Mouse (Mus musculus) heart, embryonic 12.5 days (tissue): Measurements from ENCODE around the gene Mapk3. TPM values are rescaled to one million over a fixed set of nuclear protein-coding genes. Genes with fewer than 3 reads are reported as not detected.

Experiments used
- ATAC-seq: fragments of 200-750 bp; cut with Nextera tagmentation; 2 replicates; pipeline ENCODE4 v1.8.0; 2017; ENCODE audit warnings: moderate TSS enrichment, moderate library complexity; ENCODE audit not compliant: insufficient number of reproducible peaks, low FRiP score
- H3K27ac ChIP-seq: fragments of 300-500 bp; sonication (generic); 2 replicates; pipeline ENCODE4 v1.5.1; 2016; ENCODE audit warnings: mild to moderate bottlenecking, moderate library complexity; ENCODE audit not compliant: poor library complexity, severe bottlenecking
- H3K27me3 ChIP-seq: fragments of 300-500 bp; sonication (generic); replicated peaks from 2 replicates; pipeline ENCODE4 v1.6.1; 2016; ENCODE audit warnings: mild to moderate bottlenecking, moderate library complexity
- H3K36me3 ChIP-seq: fragments of 300-500 bp; sonication (generic); 2 replicates; pipeline ENCODE4 v1.6.1; 2016; ENCODE audit warnings: mild to moderate bottlenecking, moderate library complexity
- H3K4me1 ChIP-seq: fragments of 300-500 bp; sonication (generic); replicated peaks from 2 replicates; pipeline ENCODE4 v1.6.1; 2016; ENCODE audit warnings: mild to moderate bottlenecking
- H3K4me2 ChIP-seq: fragments of 300-500 bp; sonication (generic); 2 replicates; pipeline ENCODE4 v1.6.1; 2016; ENCODE audit warnings: mild to moderate bottlenecking, moderate library complexity
- H3K4me3 ChIP-seq: fragments of 300-500 bp; sonication (generic); 2 replicates; pipeline ENCODE4 v1.5.1; 2016; ENCODE audit warnings: mild to moderate bottlenecking
- H3K9ac ChIP-seq: fragments of 300-500 bp; sonication (generic); 2 replicates; pipeline ENCODE4 v1.6.1; 2016; ENCODE audit warnings: mild to moderate bottlenecking, moderate library complexity
- H3K9me3 ChIP-seq: fragments of 300-500 bp; sonication (generic); replicated peaks from 2 replicates; pipeline ENCODE4 v1.6.1; 2016; ENCODE audit warnings: mild to moderate bottlenecking, moderate library complexity
- WGBS: fragments of 180-500 bp; shearing (Covaris S2); methylation state at CpG from one replicate; pipeline ENCODE4 v1.1.7; 2016; 5-methylcytosine and 5-hydroxymethylcytosine counted together
- polyA plus RNA-seq: library from polyadenylated mRNA; unstranded; fragments of >200 nt; fragmentation: Nextera tagmentation; extraction: Ambion mirVana; gene quantifications from 2 replicates; pipeline ENCODE4 v1.2.1, GENCODE M21; 2016

Gene Mapk3
- polyA plus RNA-seq, 1 experiment from 2014 or later: 57.8 TPM

GRCm38 (mm10) chr7:126759672-126760390 is 430 bp downstream of the Mapk3 start:
- Histone ChIP-seq H3K27ac (peak overlapping the region; percentile 96), H3K4me1 (peaks cover 39% of the 10 kb centered on the region), H3K9ac (peak overlapping the region; percentile 94), H3K4me2 (peak overlapping the region; percentile 95), H3K9me3 (no peaks in the 10 kb centered on the region), H3K36me3 (peaks cover 26% of the 10 kb centered on the region), H3K27me3 (no peaks in the 10 kb centered on the region), H3K4me3 (peak overlapping the region; percentile 87)
- 2% methylated on average over 21 of the region's 24 CpGs for WGBS
- ATAC-seq: peak; percentile 23

- peak; percentile 65 for ATAC-seq
- Histone ChIP-seq H3K27me3 (no peaks in the 10 kb centered on the region), H3K4me3 (peak overlapping the region; percentile 87), H3K9me3 (no peaks in the 10 kb centered on the region), H3K9ac (peak overlapping the region; percentile 94), H3K36me3 (peaks cover 31% of the 10 kb centered on the region), H3K4me2 (peak overlapping the region; percentile 95), H3K27ac (peak overlapping the region; percentile 96), H3K4me1 (peaks cover 37% of the 10 kb centered on the region)
- 21% methylated on average over 3 of the region's 3 CpGs for WGBS
These were observed 996 bp downstream of the Mapk3 start for GRCm38 (mm10) chr7:126760391-126760802.

- peak overlapping the region; percentile 94; the same call in 1 of the 2 replicates for H3K9ac ChIP-seq
- no peak for ATAC-seq
- H3K9me3 ChIP-seq: no peaks in the 10 kb centered on the region
- peak overlapping the region; percentile 95 for H3K4me2 ChIP-seq
- peaks cover 37% of the 10 kb centered on the region for H3K4me1 ChIP-seq
- peaks cover 37% of the 10 kb centered on the region for H3K36me3 ChIP-seq
- WGBS: 46% methylated on average over 4 of the region's 4 CpGs
- H3K4me3 ChIP-seq: peak overlapping the region; percentile 87
- no peaks in the 10 kb centered on the region for H3K27me3 ChIP-seq
- peak overlapping the region; percentile 96 for H3K27ac ChIP-seq
These were observed 1.6 kb downstream of the Mapk3 start for GRCm38 (mm10) chr7:126760956-126761355.

- 63% methylated on average over 6 of the region's 6 CpGs for WGBS
- Histone ChIP-seq H3K4me1 (peaks cover 37% of the 10 kb centered on the region), H3K4me3 (peak overlapping the region; percentile 87), H3K4me2 (peak overlapping the region; percentile 95), H3K36me3 (peaks cover 43% of the 10 kb centered on the region), H3K27me3 (no peaks in the 10 kb centered on the region), H3K9me3 (no peaks in the 10 kb centered on the region), H3K27ac (peak overlapping the region; percentile 96), H3K9ac (0 out of 2 replicates have a peak overlapping the region, but pooled peaks have one; percentile 94)
- no peak for ATAC-seq
These were observed 2.2 kb downstream of the Mapk3 start for GRCm38 (mm10) chr7:126761529-126762067.

GRCm38 (mm10) chr7:126762471-126763008 is 3.1 kb downstream of the Mapk3 start:
- Histone ChIP-seq H3K4me1 (peaks cover 37% of the 10 kb centered on the region), H3K27me3 (no peaks in the 10 kb centered on the region), H3K9ac (peak overlapping the region; percentile 38; the same call in 1 of the 2 replicates), H3K4me2 (peak overlapping the region; percentile 7; the same call in 1 of the 2 replicates), H3K9me3 (no peaks in the 10 kb centered on the region), H3K4me3 (no peak overlapping the region), H3K27ac (no peak overlapping the region), H3K36me3 (peaks cover 53% of the 10 kb centered on the region)
- WGBS: 42% methylated on average over 17 of the region's 17 CpGs
- ATAC-seq: no peak

- no peak overlapping the region for H3K9ac ChIP-seq
- H3K4me3 ChIP-seq: no peak overlapping the region
These were observed 6.1 kb downstream of the Mapk3 start for GRCm38 (mm10) chr7:126765540-126765939.

GRCm38 (mm10) chr7:126766201-126766600 is 6.8 kb downstream of the Mapk3 start, which contains the start of gene Gdpd3:
TSS of gene Gdpd3 (plus strand) at chr7:126766334.
- Histone ChIP-seq H3K4me3 (no peak within 1 kb of the TSS), H3K9me3 (no peaks in the 10 kb centered on the region), H3K9ac (no peak within 1 kb of the TSS), H3K4me1 (peaks cover 24% of the 10 kb centered on the region), H3K36me3 (peaks cover 88% of the 10 kb centered on the region), H3K27me3 (no peaks in the 10 kb centered on the region), H3K27ac (no peak within 1 kb of the TSS), H3K4me2 (no peak within 1 kb of the TSS)
- WGBS: 90% methylated on average over 16 of the region's 16 CpGs
- ATAC-seq: no peak

More at GRCm38 (mm10) chr7:126765540-126765939, 6.1 kb downstream of the Mapk3 start:
- H3K27ac ChIP-seq: no peak overlapping the region
- H3K4me2 ChIP-seq: no peak overlapping the region
- H3K9me3 ChIP-seq: no peaks in the 10 kb centered on the region
- H3K27me3 ChIP-seq: no peaks in the 10 kb centered on the region
- H3K4me1 ChIP-seq: peaks cover 30% of the 10 kb centered on the region
- 79% methylated on average over 9 of the region's 9 CpGs for WGBS
- 0 out of 2 replicates have a peak, but pooled peaks have one; percentile 4 for ATAC-seq
- peaks cover 81% of the 10 kb centered on the region for H3K36me3 ChIP-seq

- H3K36me3 ChIP-seq: peaks cover 89% of the 10 kb centered on the region
- no peak overlapping the region for H3K9ac ChIP-seq
- H3K27ac ChIP-seq: no peak overlapping the region
- WGBS: 85% methylated on average over 8 of the region's 8 CpGs
- ATAC-seq: no peak
- no peak overlapping the region for H3K4me2 ChIP-seq
- H3K4me1 ChIP-seq: peaks cover 16% of the 10 kb centered on the region
- H3K4me3 ChIP-seq: no peak overlapping the region
- no peaks in the 10 kb centered on the region for H3K9me3 ChIP-seq
- H3K27me3 ChIP-seq: no peaks in the 10 kb centered on the region
These were observed 7.6 kb downstream of the Mapk3 start for GRCm38 (mm10) chr7:126767001-126767400.

- no peak overlapping the region for H3K9ac ChIP-seq
- no peaks in the 10 kb centered on the region for H3K9me3 ChIP-seq
- no peak overlapping the region for H3K27ac ChIP-seq
- H3K36me3 ChIP-seq: peaks cover 68% of the 10 kb centered on the region
- no peak overlapping the region for H3K4me2 ChIP-seq
- H3K4me1 ChIP-seq: peaks cover 5% of the 10 kb centered on the region
- no peaks in the 10 kb centered on the region for H3K27me3 ChIP-seq
- no peak overlapping the region for H3K4me3 ChIP-seq
- no peak for ATAC-seq
- WGBS: 83% methylated on average over 11 of the region's 12 CpGs
These were observed 11.4 kb downstream of the Mapk3 start for GRCm38 (mm10) chr7:126770784-126771183.

- Histone ChIP-seq H3K4me2 (no peak overlapping the region), H3K4me3 (no peak overlapping the region), H3K9ac (no peak overlapping the region), H3K9me3 (no peaks in the 10 kb centered on the region), H3K27ac (no peak overlapping the region), H3K4me1 (peaks cover 23% of the 10 kb centered on the region), H3K36me3 (peaks cover 49% of the 10 kb centered on the region), H3K27me3 (no peaks in the 10 kb centered on the region)
- ATAC-seq: no peak
- 76% methylated on average over 2 of the region's 2 CpGs for WGBS
These were observed 13.9 kb downstream of the Mapk3 start for GRCm38 (mm10) chr7:126773351-126773750.

- no peak for ATAC-seq
- no peak overlapping the region for H3K4me2 ChIP-seq
- no peak overlapping the region for H3K27ac ChIP-seq
- no peaks in the 10 kb centered on the region for H3K27me3 ChIP-seq
- no peaks in the 10 kb centered on the region for H3K9me3 ChIP-seq
- H3K9ac ChIP-seq: no peak overlapping the region
- H3K4me3 ChIP-seq: no peak overlapping the region
- peaks cover 24% of the 10 kb centered on the region for H3K4me1 ChIP-seq
- peaks cover 47% of the 10 kb centered on the region for H3K36me3 ChIP-seq
- WGBS: 78% methylated on average over 2 of the region's 2 CpGs
These were observed 15.1 kb downstream of the Mapk3 start for GRCm38 (mm10) chr7:126774463-126774862.
